Mouse (Mus musculus): Measurements from ENCODE around the gene Rexo5. TPM values are rescaled to one million over a fixed set of nuclear protein-coding genes. Genes with fewer than 3 reads are reported as not detected.
A peak's percentile ranks its signal among the peaks of the same experiment; 100 is the strongest.

Gene Rexo5
- total RNA-seq, 2 experiments from 2014 or later: 31.0 to 78.6 TPM

GRCm38 (mm10) chr7:119835996-119836777 is 42.4 kb downstream of the Rexo5 start:
- ATAC-seq (replicated peaks; ENCODE audit: low FRiP score, poor library complexity, severe bottlenecking): no peak

GRCm38 (mm10) chr7:119841820-119842449 is 48.1 kb downstream of the Rexo5 start:
- no peak for ATAC-seq (replicated peaks; ENCODE audit: low FRiP score, poor library complexity, severe bottlenecking)

GRCm38 (mm10) chr7:119845541-119845940 is 51.7 kb downstream of the Rexo5 start:
- ATAC-seq (replicated peaks; ENCODE audit: low FRiP score, poor library complexity, severe bottlenecking): no peak

- ATAC-seq (replicated peaks; ENCODE audit: low FRiP score, poor library complexity, severe bottlenecking): no peak
Measured at GRCm38 (mm10) chr7:119847396-119847795, 53.6 kb downstream of the Rexo5 start.

GRCm38 (mm10) chr7:119849096-119849495 is 55.3 kb downstream of the Rexo5 start:
- 0 out of 2 replicates have a peak, but pooled peaks have one; percentile 57 for ATAC-seq (replicated peaks; ENCODE audit: low FRiP score, poor library complexity, severe bottlenecking)

- ATAC-seq (replicated peaks; ENCODE audit: low FRiP score, poor library complexity, severe bottlenecking): no peak
Measured at GRCm38 (mm10) chr7:119850737-119851136, 56.9 kb downstream of the Rexo5 start.

GRCm38 (mm10) chr7:119852494-119852893 is 58.7 kb downstream of the Rexo5 start:
- ATAC-seq (replicated peaks; ENCODE audit: low FRiP score, poor library complexity, severe bottlenecking): no peak

GRCm38 (mm10) chr7:119853186-119853585 is 59.4 kb downstream of the Rexo5 start:
- no peak for ATAC-seq (replicated peaks; ENCODE audit: low FRiP score, poor library complexity, severe bottlenecking)

- no peak for ATAC-seq (replicated peaks; ENCODE audit: low FRiP score, poor library complexity, severe bottlenecking)
Measured at GRCm38 (mm10) chr7:119854362-119854761, 60.6 kb downstream of the Rexo5 start.

GRCm38 (mm10) chr7:119855031-119855430 is 61.2 kb downstream of the Rexo5 start:
- no peak for ATAC-seq (replicated peaks; ENCODE audit: low FRiP score, poor library complexity, severe bottlenecking)

- ATAC-seq (replicated peaks; ENCODE audit: low FRiP score, poor library complexity, severe bottlenecking): no peak
Measured at GRCm38 (mm10) chr7:119859476-119859875, 65.7 kb downstream of the Rexo5 start.

- no peak for ATAC-seq (replicated peaks; ENCODE audit: low FRiP score, poor library complexity, severe bottlenecking)
Measured at GRCm38 (mm10) chr7:119860116-119860515, 66.3 kb downstream of the Rexo5 start.

- no peak for ATAC-seq (replicated peaks; ENCODE audit: low FRiP score, poor library complexity, severe bottlenecking)
Measured at GRCm38 (mm10) chr7:119860554-119860953, 66.7 kb downstream of the Rexo5 start.

- ATAC-seq (replicated peaks; ENCODE audit: low FRiP score, poor library complexity, severe bottlenecking): no peak
Measured at GRCm38 (mm10) chr7:119860971-119861334, 67.1 kb downstream of the Rexo5 start.

- ATAC-seq (replicated peaks; ENCODE audit: low FRiP score, poor library complexity, severe bottlenecking): no peak
Measured at GRCm38 (mm10) chr7:119861335-119862091, 67.7 kb downstream of the Rexo5 start.

- ATAC-seq (replicated peaks; ENCODE audit: low FRiP score, poor library complexity, severe bottlenecking): no peak
Measured at GRCm38 (mm10) chr7:119862167-119862566, 68.4 kb downstream of the Rexo5 start.

GRCm38 (mm10) chr7:119864500-119864899 is 70.7 kb downstream of the Rexo5 start:
- no peak for ATAC-seq (replicated peaks; ENCODE audit: low FRiP score, poor library complexity, severe bottlenecking)

- ATAC-seq (replicated peaks; ENCODE audit: low FRiP score, poor library complexity, severe bottlenecking): no peak
Measured at GRCm38 (mm10) chr7:119866136-119866535, 72.3 kb downstream of the Rexo5 start.

GRCm38 (mm10) chr7:119872204-119872603 is 78.4 kb downstream of the Rexo5 start:
- ATAC-seq (replicated peaks; ENCODE audit: low FRiP score, poor library complexity, severe bottlenecking): no peak

GRCm38 (mm10) chr7:119873050-119873449 is 79.2 kb downstream of the Rexo5 start:
- no peak for ATAC-seq (replicated peaks; ENCODE audit: low FRiP score, poor library complexity, severe bottlenecking)

Data from erythroid progenitor cell, adult 5-6 weeks (primary cell).